Mouse (Mus musculus): ENCODE results near the gene Mink1.
A peak's percentile ranks its signal among the peaks of the same experiment; 100 is the strongest.

Gene Mink1

GRCm38 (mm10) chr11:70594253-70594989, 31.7 kb downstream of the Mink1 start:
- DNase-seq (ENCODE audit: low read depth, low spot score) = no peak

DNA sequence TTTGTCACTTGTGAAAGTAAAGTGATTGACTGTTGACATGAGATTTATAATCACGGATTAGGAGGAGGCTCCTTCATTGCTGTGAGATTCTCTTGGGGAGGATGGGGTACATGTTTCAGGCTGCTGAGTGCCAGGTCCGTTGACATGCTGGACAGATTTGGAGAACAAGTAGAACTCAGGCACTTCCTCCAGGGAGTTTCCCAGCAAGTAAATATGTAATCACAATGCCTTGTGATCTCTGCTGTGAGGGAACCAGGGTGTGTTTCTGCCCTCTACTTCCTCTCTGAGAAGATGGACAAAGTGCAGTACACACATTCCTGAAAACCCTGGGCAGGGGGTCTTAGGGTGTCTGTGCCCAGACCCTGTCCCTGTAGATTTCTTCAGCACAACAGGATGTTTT, 33.0 kb downstream of the Mink1 start:
- DNase-seq (ENCODE audit: low read depth, low spot score) = no peak

DNA sequence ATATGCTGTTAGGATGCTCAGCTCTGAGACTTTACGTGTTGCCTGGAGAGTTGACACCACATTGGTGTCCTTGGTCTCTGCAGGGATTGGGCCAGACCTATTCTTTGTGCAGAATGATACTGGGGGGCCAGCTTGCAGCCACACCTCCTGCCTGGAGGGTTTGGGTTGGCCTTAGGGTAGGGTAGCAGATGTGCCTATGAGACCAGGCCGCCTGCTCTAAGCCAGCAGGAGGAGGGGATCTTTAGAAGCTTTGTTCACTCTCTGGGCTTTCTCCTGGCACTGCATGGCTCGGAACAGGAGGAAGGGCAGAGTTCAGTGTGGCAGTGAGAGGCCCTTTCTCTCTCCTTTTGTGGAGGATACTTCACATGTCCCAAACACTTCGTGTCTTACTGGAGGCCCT, 33.4 kb downstream of the Mink1 start:
- no peak for DNase-seq (ENCODE audit: low read depth, low spot score)

GRCm38 (mm10) chr11:70597301-70597700, 34.6 kb downstream of the Mink1 start:
- DNase-seq (ENCODE audit: low read depth, low spot score) = no peak

DNA sequence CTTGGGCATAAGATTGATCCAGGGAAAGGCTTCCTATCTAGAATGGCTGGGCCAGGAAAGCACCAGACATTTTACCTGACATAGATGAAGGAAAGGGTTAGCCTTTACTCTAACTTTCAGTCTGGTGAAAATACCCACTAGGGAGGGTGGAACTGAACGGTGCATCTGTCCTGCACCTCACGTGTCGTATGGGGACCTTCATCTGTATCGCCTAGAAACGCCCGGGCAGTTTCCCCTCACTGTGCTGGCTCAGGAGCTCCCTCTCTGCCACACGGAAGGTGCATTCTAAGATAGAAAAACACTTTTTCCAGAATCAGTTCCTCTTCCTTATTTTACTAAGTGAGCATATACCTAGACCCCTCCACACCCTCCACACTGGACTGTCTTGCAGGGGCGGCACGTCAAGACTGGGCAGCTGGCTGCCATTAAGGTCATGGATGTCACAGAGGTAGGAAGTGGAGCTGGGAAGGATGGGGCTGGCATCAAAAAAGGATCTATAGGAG, 35.8 kb downstream of the Mink1 start:
- no peak for DNase-seq (ENCODE audit: low read depth, low spot score)

GRCm38 (mm10) chr11:70605024-70605566, 42.4 kb downstream of the Mink1 start:
- DNase-seq (ENCODE audit: low read depth, low spot score) = peak; percentile 65

DNA sequence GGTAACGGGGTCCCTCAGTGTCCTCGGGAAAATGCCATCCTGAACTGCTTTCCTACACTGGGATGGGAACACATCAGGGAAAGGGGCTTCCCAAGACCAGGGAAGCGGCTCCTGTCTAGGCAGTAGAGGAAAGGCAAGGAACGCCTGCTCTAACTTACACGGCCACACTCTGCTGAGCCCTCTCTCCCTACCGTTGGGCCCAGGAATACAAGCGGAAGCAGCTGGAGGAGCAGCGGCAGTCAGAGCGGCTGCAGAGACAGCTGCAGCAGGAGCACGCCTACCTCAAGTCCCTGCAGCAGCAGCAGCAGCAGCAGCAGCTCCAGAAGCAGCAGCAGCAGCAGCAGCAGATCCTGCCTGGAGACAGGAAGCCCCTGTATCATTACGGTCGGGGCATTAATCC, 44.0 kb downstream of the Mink1 start:
- DNase-seq (ENCODE audit: low read depth, low spot score) = no peak

GRCm38 (mm10) chr11:70607611-70608010, 44.9 kb downstream of the Mink1 start:
- no peak for DNase-seq (ENCODE audit: low read depth, low spot score)

- DNase-seq (ENCODE audit: low read depth, low spot score) = no peak
These were observed 45.8 kb downstream of the Mink1 start for GRCm38 (mm10) chr11:70608381-70609066.

DNA sequence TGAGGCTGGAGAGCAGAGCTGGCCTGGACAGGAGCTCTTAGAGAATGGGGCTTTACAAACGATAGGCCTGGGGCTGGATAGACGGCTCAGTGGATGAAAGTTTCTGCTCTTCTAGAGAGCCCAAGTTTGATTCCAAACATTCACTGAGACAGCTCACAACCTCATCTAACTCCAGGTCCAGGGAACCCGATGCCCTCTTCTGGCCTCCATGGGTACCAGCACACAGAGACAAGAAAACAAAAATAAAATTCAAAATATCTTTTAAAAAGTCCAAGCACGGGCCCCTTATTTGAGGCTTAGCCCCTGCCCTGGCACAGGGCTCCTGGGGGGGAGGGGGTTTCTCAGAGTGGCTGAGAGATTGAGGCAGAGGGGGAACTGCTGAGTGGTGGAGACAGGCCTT, 48.1 kb downstream of the Mink1 start:
- no peak for DNase-seq (ENCODE audit: low read depth, low spot score)

DNA sequence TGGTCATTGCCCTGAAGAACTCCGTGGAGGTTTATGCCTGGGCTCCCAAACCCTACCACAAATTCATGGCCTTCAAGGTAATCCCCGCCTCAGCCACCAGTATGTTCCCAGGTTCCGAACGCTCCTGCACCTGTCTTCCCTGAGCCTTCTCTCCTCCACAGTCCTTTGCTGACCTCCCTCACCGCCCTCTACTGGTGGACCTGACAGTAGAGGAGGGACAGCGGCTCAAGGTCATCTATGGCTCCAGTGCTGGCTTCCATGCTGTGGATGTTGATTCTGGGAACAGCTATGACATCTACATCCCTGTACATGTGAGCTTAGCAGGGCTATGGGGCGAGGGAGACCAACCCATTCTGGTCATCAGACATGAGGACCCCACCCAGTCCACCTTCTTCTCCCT, 49.8 kb downstream of the Mink1 start:
- no peak for DNase-seq (ENCODE audit: low read depth, low spot score)

GRCm38 (mm10) chr11:70615074-70615473, 52.4 kb downstream of the Mink1 start:
- DNase-seq (ENCODE audit: low read depth, low spot score) = peak; percentile 47

DNA sequence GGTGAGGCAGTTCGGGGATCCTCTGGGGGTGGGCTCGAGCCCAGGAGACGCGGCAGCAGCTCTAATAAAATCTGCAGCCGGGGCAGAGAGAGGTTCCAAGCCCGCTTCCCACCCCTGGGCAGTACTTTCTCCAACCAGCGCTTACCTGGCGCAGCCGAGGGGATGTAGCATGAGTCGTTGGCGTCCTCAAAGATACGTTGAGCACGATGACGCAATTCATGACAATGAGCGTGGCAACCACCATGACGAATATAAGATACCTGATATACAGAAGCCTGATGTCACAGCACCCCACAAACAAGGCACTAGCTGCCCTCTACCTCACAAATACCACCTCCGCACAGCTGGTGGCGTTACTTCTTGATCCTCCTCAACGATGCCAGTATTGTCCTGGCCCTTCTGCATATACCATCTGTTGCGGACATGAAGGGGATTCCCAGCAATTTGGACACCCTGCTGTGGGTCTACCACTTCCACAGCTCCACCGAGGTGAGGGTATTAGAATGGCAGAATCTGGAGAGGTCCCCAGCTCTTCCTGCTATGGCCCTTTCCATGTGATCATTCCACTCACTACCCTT, 52.9 kb downstream of the Mink1 start, which contains the start of gene 4930544D05Rik:
4930544D05Rik (plus strand) TSS at position 333 of the 578 bp plus-strand sequence.
- no peak for DNase-seq (ENCODE audit: low read depth, low spot score)

- DNase-seq (ENCODE audit: low read depth, low spot score) = peak; percentile 68
These were observed 56.4 kb downstream of the Mink1 start, which contains the start of gene Chrne for GRCm38 (mm10) chr11:70619101-70619500. Gene Chrne, minus strand, starts transcription at chr11:70619216.

DNA sequence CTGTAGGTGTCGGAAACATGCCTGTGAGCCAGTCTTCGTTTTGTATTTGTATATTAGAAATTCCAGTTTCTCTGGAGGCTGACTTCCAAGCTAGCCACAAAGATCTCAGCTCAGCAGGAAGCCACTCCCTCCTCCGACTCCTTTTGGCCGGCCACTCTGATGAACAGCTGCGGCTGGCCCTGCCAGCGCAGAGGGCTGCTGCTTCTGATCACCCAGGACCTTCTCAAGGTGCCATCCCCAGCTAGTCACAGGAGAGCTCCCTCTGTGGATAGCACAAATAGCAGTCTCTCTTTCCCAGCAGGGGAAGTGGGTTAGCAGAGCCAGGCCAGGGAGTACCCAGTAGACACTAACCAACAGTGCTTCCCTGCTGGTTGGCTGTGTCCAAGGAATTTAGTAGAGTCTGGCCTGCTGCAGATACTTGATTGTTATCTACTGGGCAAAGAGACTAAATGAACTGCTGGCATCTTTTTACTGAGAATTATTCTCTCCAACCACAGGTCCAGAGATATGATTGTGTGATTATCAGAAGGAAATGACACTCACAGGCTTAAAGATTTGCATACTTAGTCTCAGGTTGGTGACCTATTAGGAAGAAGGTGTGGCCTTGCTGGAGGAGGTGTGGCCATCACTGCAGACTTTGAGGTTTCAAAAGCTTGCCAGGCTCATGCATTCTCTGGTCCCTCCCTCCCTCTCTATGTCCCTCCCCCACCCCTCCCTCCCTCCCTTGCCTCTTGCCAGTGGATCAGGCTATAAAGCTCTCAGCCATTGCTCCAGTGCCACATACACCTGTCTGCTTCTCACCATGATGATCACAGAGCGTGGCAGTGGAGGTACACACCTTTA, 59.5 kb downstream of the Mink1 start:
- DNase-seq (ENCODE audit: low read depth, low spot score) = peak; percentile 86

GRCm38 (mm10) chr11:70623053-70623742, 60.5 kb downstream of the Mink1 start:
- no peak for DNase-seq (ENCODE audit: low read depth, low spot score)

- no peak for DNase-seq (ENCODE audit: low read depth, low spot score)
These were observed 62.8 kb downstream of the Mink1 start for GRCm38 (mm10) chr11:70625473-70625872.

DNA sequence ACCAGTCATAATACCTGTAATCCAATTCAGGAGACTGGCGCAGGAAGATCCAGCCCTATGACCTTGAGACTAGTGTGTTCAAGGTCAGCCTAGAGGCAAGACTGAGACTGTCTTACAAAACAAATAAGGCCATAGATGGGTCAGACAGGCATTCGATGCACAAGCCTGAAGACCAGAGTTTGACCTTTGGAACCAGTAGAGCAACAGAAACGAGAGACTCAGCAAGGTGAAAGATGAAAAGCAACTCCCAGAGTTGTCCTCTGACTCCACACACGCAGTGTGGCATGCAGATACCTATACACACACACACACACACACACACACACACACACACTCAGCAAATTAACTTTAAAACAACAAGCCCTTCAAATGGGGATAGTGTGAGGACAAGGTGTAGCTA, 64.2 kb downstream of the Mink1 start:
- no peak for DNase-seq (ENCODE audit: low read depth, low spot score)

- no peak for DNase-seq (ENCODE audit: low read depth, low spot score)
These were observed 65.8 kb downstream of the Mink1 start for GRCm38 (mm10) chr11:70628431-70628830.

DNA sequence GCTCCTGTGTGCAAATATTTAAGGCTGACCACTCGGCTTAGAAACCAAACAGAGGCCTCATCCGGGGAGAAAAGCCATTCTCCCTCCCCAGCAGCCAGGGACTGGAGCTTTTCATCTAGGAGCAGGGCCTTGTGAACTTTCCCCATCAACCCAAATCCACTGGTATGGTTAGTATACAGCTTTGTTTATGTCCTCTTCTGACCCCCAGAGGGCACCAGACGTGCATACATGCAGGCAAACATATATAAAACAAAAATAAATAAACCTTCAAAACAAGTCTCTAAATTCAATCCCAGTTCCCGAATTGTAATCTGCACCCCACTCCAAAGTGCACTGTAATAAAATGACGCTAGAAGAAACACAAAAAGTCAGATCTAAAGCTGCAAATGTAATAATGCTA, 66.9 kb downstream of the Mink1 start:
- no peak for DNase-seq (ENCODE audit: low read depth, low spot score)

GRCm38 (mm10) chr11:70630129-70630528, 67.4 kb downstream of the Mink1 start:
- no peak for DNase-seq (ENCODE audit: low read depth, low spot score)
